Mouse (Mus musculus): ENCODE measurements at regions not wholly inside any gene's neighbourhood (a gene's known extent, or its start where the extent isn't known, plus 50 kb on each side); places are given as distances from the start of the nearest gene placed in this dataset.

GRCm38 (mm10) chr8:86184671-86185070 is 343.9 kb downstream of the Phkb start:
- TF ChIP-seq MAX (IDR thresholded peaks at IDR 0.05) (no peak), CTCF (IDR thresholded peaks at IDR 0.05; ENCODE audit: control insufficient read depth, insufficient read depth, insufficient read length) (no peak), USF1 (IDR thresholded peaks at IDR 0.05; ENCODE audit: low read depth) (no peak), CEBPB (IDR thresholded peaks at IDR 0.05; ENCODE audit: low read depth) (no peak), MYOG (IDR thresholded peaks at IDR 0.05; ENCODE audit: control insufficient read depth, extremely low read depth, insufficient read length) (no peak)

All from C2C12 (cell line).